Mouse (Mus musculus): ENCODE measurements around the gene Cd164l2. TPM values are rescaled to one million over a fixed set of nuclear protein-coding genes. Genes with fewer than 3 reads are reported as not detected.

The Cd164l2 gene
- polyA plus RNA-seq, 1 experiment from 2014 or later = 1.2 TPM

DNA sequence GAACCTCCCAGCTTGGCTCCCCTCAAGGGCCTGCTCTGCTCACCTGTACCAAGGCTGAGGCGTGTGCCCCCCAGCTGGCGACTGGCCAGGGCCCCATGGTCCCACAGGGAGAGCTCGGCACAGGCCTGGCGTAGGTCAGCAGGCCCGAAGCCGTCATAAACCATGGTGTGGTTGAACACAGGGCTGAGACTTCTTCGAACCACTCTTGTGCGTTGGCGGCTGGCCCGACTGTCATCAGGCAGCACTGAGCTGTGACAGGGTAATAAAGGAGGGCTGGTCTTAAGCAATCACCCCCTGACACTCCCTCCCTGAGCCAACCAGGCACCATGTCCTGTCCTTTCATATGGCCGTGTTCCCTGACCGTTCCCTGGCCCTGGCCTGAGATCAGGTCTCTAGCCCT is 41.5 kb downstream of the Cd164l2 start:
- H3K4me1 ChIP-seq = peaks cover 33% of the 10 kb centered on the region
- H3K27me3 ChIP-seq (ENCODE audit: poor library complexity, severe bottlenecking) = peaks cover 100% of the 10 kb centered on the region
- no peaks in the 10 kb centered on the region for H3K36me3 ChIP-seq (replicated peaks)
- no peaks in the 10 kb centered on the region for H3K9me3 ChIP-seq
- no peak overlapping the region for H3K27ac ChIP-seq
- no peak overlapping the region for H3K4me3 ChIP-seq
- no peak for DNase-seq (ENCODE audit: extremely low spot score, low spot score)
- 93% methylated on average over 12 of the region's 12 CpGs for WGBS

DNA sequence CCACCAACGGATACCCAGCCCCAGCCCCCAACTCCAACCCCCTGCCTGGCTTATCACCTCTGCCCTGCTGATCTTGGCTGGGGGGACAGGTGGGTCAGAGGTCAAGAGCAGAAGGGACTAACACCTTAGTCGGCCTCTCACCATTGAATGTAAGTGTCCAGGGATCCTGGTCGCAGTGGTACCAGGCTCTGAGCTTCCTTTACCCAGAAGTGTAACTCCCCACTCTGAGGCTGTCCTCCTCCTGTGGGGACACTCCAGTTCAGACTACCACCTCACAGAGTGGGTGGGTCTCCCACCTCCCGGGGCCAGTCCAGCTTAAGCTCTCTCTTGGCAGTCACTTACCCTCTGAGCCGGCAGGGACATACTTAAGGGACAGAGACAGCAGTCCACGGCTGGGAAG is 43.5 kb downstream of the Cd164l2 start:
- Histone ChIP-seq H3K27ac (no peak overlapping the region), H3K27me3 (ENCODE audit: poor library complexity, severe bottlenecking) (peaks cover 89% of the 10 kb centered on the region), H3K36me3 (replicated peaks) (no peaks in the 10 kb centered on the region), H3K9me3 (no peaks in the 10 kb centered on the region), H3K4me3 (no peak overlapping the region), H3K4me1 (peaks cover 28% of the 10 kb centered on the region)
- DNase-seq (ENCODE audit: extremely low spot score, low spot score) = no peak
- WGBS = 62% methylated on average over 6 of the region's 6 CpGs

DNA sequence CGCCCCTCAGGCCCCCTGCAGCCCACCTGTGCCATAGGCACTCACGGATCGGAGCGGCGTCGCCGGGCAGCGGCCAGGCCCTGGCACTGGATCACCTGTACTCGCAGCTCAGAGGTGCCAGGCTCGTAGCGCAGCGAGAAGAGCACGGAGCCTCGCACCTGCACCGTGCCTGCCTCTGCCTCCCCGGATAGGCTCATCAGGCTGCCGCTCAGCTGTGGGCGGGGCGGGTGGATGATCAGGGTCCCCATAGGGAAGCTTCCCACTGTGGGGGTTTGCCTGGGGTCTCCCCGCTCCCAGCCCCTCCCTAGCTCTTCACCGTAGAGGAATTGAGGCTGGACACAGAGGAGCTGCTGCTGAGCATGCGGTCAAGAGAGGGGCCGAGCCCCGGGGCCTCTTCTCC is 44.9 kb downstream of the Cd164l2 start:
- peaks cover 18% of the 10 kb centered on the region for H3K4me1 ChIP-seq
- DNase-seq (ENCODE audit: extremely low spot score, low spot score) = no peak
- H3K27me3 ChIP-seq (ENCODE audit: poor library complexity, severe bottlenecking) = peaks cover 74% of the 10 kb centered on the region
- no peaks in the 10 kb centered on the region for H3K36me3 ChIP-seq (replicated peaks)
- no peak overlapping the region for H3K27ac ChIP-seq
- no peak overlapping the region for H3K4me3 ChIP-seq
- 18% methylated on average over 24 of the region's 24 CpGs for WGBS
- no peaks in the 10 kb centered on the region for H3K9me3 ChIP-seq

DNA sequence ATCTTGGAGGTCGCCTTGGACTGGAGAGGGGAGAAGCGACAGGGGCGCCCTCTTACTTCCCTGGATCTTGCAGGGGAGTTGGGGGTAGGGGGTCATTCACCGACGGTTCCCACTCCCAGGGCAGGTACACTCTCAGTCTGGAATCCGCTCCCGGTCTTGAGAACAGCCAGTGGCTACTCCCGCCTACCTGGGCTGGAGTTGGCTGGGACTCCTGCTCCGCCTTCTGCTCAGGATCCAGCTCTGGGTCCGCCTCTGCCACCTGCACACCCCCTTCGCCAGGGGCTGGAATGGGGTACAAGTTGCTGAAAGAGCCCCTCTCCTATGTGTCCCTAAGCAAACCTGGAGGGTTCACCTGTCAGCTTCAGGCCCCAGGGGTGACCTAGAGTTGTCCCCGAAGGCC is 45.3 kb downstream of the Cd164l2 start:
- DNase-seq (ENCODE audit: extremely low spot score, low spot score) = no peak
- 23% methylated on average over 12 of the region's 12 CpGs for WGBS
- H3K4me1 ChIP-seq = peaks cover 21% of the 10 kb centered on the region
- H3K27ac ChIP-seq = no peak overlapping the region
- H3K27me3 ChIP-seq (ENCODE audit: poor library complexity, severe bottlenecking) = peaks cover 70% of the 10 kb centered on the region
- H3K9me3 ChIP-seq = no peaks in the 10 kb centered on the region
- no peaks in the 10 kb centered on the region for H3K36me3 ChIP-seq (replicated peaks)
- no peak overlapping the region for H3K4me3 ChIP-seq

DNA sequence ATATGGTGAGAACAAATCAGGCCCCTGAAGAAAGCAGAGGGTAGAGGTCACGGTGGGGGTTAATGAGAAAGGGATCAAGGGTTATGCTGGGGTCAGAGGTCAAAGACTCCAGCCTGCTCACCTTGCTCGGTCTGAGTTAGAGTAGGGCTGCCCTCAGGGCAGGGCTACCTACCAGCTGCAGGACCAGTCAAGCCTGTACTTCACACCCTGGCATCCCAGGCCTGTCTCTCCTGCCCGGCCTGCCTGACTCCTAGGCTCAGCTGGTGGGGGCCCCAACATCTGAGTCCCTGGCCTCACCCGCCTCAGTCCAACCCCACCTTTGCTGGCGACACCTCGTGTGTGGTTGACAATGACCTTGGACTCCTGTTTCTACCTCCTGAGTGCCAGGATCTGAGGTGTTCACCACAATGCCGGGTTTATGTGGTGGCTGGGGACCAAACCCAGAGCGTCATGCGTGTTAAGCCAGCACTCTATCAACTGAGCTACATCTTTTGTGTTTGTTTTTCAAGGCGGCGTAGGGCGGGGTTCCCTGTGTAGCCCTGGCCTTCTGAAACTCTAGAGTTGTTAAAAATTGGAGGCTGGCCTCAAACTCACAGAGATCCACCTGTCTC is 46.0 kb downstream of the Cd164l2 start:
- peaks cover 21% of the 10 kb centered on the region for H3K4me1 ChIP-seq
- H3K4me3 ChIP-seq = no peak overlapping the region
- H3K9me3 ChIP-seq = no peaks in the 10 kb centered on the region
- H3K27me3 ChIP-seq (ENCODE audit: poor library complexity, severe bottlenecking) = peaks cover 63% of the 10 kb centered on the region
- WGBS = 82% methylated on average over 12 of the region's 12 CpGs
- H3K36me3 ChIP-seq (replicated peaks) = peaks cover 1% of the 10 kb centered on the region; the same call in 1 of the 2 replicates
- DNase-seq (ENCODE audit: extremely low spot score, low spot score) = no peak
- H3K27ac ChIP-seq = no peak overlapping the region

GRCm38 (mm10) chr4:133261641-133262374 is 49.9 kb downstream of the Cd164l2 start:
- Histone ChIP-seq H3K27ac (no peak overlapping the region; the same call in 1 of the 2 replicates), H3K9me3 (peaks cover 12% of the 10 kb centered on the region; the same call in 1 of the 2 replicates), H3K4me1 (peaks cover 18% of the 10 kb centered on the region), H3K4me3 (no peak overlapping the region), H3K36me3 (replicated peaks) (peaks cover 40% of the 10 kb centered on the region), H3K27me3 (ENCODE audit: poor library complexity, severe bottlenecking) (peaks cover 24% of the 10 kb centered on the region)
- no peak for DNase-seq (ENCODE audit: extremely low spot score, low spot score)
- WGBS = 51% methylated on average over 10 of the region's 10 CpGs

- Histone ChIP-seq H3K27ac (no peak overlapping the region), H3K4me3 (no peak overlapping the region), H3K9me3 (peaks cover 12% of the 10 kb centered on the region; the same call in 1 of the 2 replicates), H3K27me3 (ENCODE audit: poor library complexity, severe bottlenecking) (peaks cover 19% of the 10 kb centered on the region), H3K4me1 (peaks cover 13% of the 10 kb centered on the region), H3K36me3 (replicated peaks) (peaks cover 46% of the 10 kb centered on the region)
- 70% methylated on average over 7 of the region's 7 CpGs for WGBS
- no peak for DNase-seq (ENCODE audit: extremely low spot score, low spot score)
Observed at GRCm38 (mm10) chr4:133262375-133262765, 50.4 kb downstream of the Cd164l2 start.

GRCm38 (mm10) chr4:133262882-133263281 is 51.0 kb downstream of the Cd164l2 start, which contains the start of gene Sytl1:
Gene Sytl1 (minus strand): TSS chr4:133263113.
- Histone ChIP-seq H3K4me1 (0 out of 2 replicates have a peak, but pooled peaks cover 8% of the 10 kb centered on the region), H3K36me3 (replicated peaks) (peaks cover 51% of the 10 kb centered on the region), H3K4me3 (no peak within 1 kb of the TSS), H3K9me3 (peaks cover 12% of the 10 kb centered on the region; the same call in 1 of the 2 replicates), H3K27ac (no peak within 1 kb of the TSS; the same call in 1 of the 2 replicates), H3K27me3 (ENCODE audit: poor library complexity, severe bottlenecking) (peaks cover 14% of the 10 kb centered on the region)
- 42% methylated on average over 7 of the region's 7 CpGs for WGBS
- DNase-seq (ENCODE audit: extremely low spot score, low spot score) = no peak

- H3K4me3 ChIP-seq = no peak overlapping the region
- no peak overlapping the region for H3K27ac ChIP-seq
- peaks cover 12% of the 10 kb centered on the region; the same call in 1 of the 2 replicates for H3K9me3 ChIP-seq
- peaks cover 60% of the 10 kb centered on the region for H3K36me3 ChIP-seq (replicated peaks)
- 94% methylated on average over 5 of the region's 5 CpGs for WGBS
- 0 out of 2 replicates have a peak, but pooled peaks cover 8% of the 10 kb centered on the region for H3K4me1 ChIP-seq
- no peak for DNase-seq (ENCODE audit: extremely low spot score, low spot score)
- H3K27me3 ChIP-seq (ENCODE audit: poor library complexity, severe bottlenecking) = peaks cover 5% of the 10 kb centered on the region
Observed at GRCm38 (mm10) chr4:133263756-133264155, 51.8 kb downstream of the Cd164l2 start.

GRCm38 (mm10) chr4:133264559-133264958 is 52.6 kb downstream of the Cd164l2 start:
- H3K27ac ChIP-seq = no peak overlapping the region
- no peaks in the 10 kb centered on the region for H3K27me3 ChIP-seq (ENCODE audit: poor library complexity, severe bottlenecking)
- H3K4me3 ChIP-seq = no peak overlapping the region
- peaks cover 68% of the 10 kb centered on the region for H3K36me3 ChIP-seq (replicated peaks)
- no peak for DNase-seq (ENCODE audit: extremely low spot score, low spot score)
- peaks cover 12% of the 10 kb centered on the region; the same call in 1 of the 2 replicates for H3K9me3 ChIP-seq
- 0 out of 2 replicates have a peak, but pooled peaks cover 8% of the 10 kb centered on the region for H3K4me1 ChIP-seq
- 100% methylated on average over 2 of the region's 2 CpGs for WGBS

GRCm38 (mm10) chr4:133265297-133265696 is 53.4 kb downstream of the Cd164l2 start:
- over 99% methylated on average over 3 of the region's 3 CpGs for WGBS
- Histone ChIP-seq H3K27me3 (ENCODE audit: poor library complexity, severe bottlenecking) (no peaks in the 10 kb centered on the region), H3K4me3 (no peak overlapping the region), H3K36me3 (replicated peaks) (peaks cover 75% of the 10 kb centered on the region), H3K27ac (no peak overlapping the region), H3K9me3 (peaks cover 12% of the 10 kb centered on the region; the same call in 1 of the 2 replicates), H3K4me1 (0 out of 2 replicates have a peak, but pooled peaks cover 8% of the 10 kb centered on the region)
- no peak for DNase-seq (ENCODE audit: extremely low spot score, low spot score)

DNA sequence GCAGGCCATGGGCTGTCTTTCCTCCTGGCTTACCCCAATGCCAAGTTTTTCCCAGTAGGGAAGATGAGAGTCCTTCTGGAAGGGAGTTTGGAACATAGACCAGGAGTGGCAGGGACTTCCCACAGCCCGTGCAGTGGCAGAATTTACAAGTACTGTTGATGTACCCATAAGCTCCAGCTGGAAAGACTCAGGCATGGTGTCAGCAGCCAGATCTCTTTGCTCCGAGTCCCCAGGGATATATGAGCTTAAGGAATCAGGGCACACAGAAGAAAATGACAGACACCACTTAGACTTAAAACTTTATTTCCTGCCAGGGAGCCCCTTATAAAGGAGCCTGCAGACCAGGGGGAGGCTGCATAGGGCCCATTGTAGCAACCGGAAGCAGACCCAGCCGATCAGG is 53.8 kb downstream of the Cd164l2 start:
- Histone ChIP-seq H3K36me3 (replicated peaks) (peaks cover 80% of the 10 kb centered on the region), H3K4me3 (no peak overlapping the region), H3K4me1 (0 out of 2 replicates have a peak, but pooled peaks cover 8% of the 10 kb centered on the region), H3K27ac (no peak overlapping the region), H3K27me3 (ENCODE audit: poor library complexity, severe bottlenecking) (no peaks in the 10 kb centered on the region), H3K9me3 (peaks cover 12% of the 10 kb centered on the region; the same call in 1 of the 2 replicates)
- WGBS = 94% methylated on average over 4 of the region's 4 CpGs
- no peak for DNase-seq (ENCODE audit: extremely low spot score, low spot score)

Measured in forebrain, embryonic 10.5 days (tissue).